1 mouse cellular context compared by ENCODE assay signal in genomic region chr11:80698721-80699120, GRCm38 (mm10).
TF ChIP-seq lines count a peak whose summit lies in the region.

No protein-coding gene starts in this region.

TF ChIP-seq in MEL, 35 proteins besides CTCF, POLR2A, EP300 and RAD21 (continued from another document):
- TF ChIP-seq KAT2A (conservative IDR thresholded peaks at IDR 0.05; ENCODE audit: low read depth, low read length), result 0 out of 2 replicates have a peak, but pooled peaks have one; percentile 13
- TF ChIP-seq JUND (IDR thresholded peaks at IDR 0.05; ENCODE audit: low read depth, low read length), result no peak
- no peak for TF ChIP-seq GABPA (IDR thresholded peaks at IDR 0.05; ENCODE audit: low read depth, low read length)
- TF ChIP-seq NRF1 (IDR thresholded peaks at IDR 0.05; ENCODE audit: insufficient read depth, low read depth, low read length, poor library complexity, severe bottlenecking), result no peak
- 0 out of 2 replicates have a peak, but pooled peaks have one; percentile 3 for TF ChIP-seq ELF1 (IDR thresholded peaks at IDR 0.05; ENCODE audit: low read depth, low read length)
- no peak for TF ChIP-seq MYB (IDR thresholded peaks at IDR 0.05; ENCODE audit: low read depth, low read length)
- TF ChIP-seq RCOR1 (IDR thresholded peaks at IDR 0.05; ENCODE audit: low read depth, low read length), result peak; percentile 75; the same call in 1 of the 2 replicates
- TF ChIP-seq USF2 (IDR thresholded peaks at IDR 0.05; ENCODE audit: borderline replicate concordance in 1 of 2, insufficient read depth in 1 of 2, low read depth in 1 of 2, low read length in 2 of 2), result no peak
- no peak for TF ChIP-seq CHD1 (IDR thresholded peaks at IDR 0.05; ENCODE audit: low read depth, low read length)
- peak; percentile 47; the same call in 1 of the 2 replicates for TF ChIP-seq MXI1 (IDR thresholded peaks at IDR 0.05; ENCODE audit: low read depth, low read length)
